Mouse (Mus musculus) neural tube, embryonic 12.5 days (tissue): ENCODE results near the gene Rala. TPM values are rescaled to one million over a fixed set of nuclear protein-coding genes. Genes with fewer than 3 reads are reported as not detected.
A peak's percentile ranks its signal among the peaks of the same experiment; 100 is the strongest.

ENCODE experiments used
- ATAC-seq: fragments of 200-750 bp; cut with Nextera tagmentation; 2 replicates; pipeline ENCODE4 v1.8.0; 2017; ENCODE audit warnings: low read depth, mild to moderate bottlenecking, moderate TSS enrichment, moderate library complexity; ENCODE audit not compliant: low FRiP score
- H3K27ac ChIP-seq: fragments of 300-500 bp; sonication (generic); 2 replicates; pipeline ENCODE4 v1.5.1; 2016
- H3K27me3 ChIP-seq: fragments of 300-500 bp; sonication (generic); replicated peaks from 2 replicates; pipeline ENCODE4 v1.6.1; 2016; ENCODE audit warnings: mild to moderate bottlenecking
- H3K36me3 ChIP-seq: fragments of 300-500 bp; sonication (generic); 2 replicates; pipeline ENCODE4 v1.6.1; 2016; ENCODE audit warnings: mild to moderate bottlenecking
- H3K4me1 ChIP-seq: fragments of 300-500 bp; sonication (generic); 2 replicates; pipeline ENCODE4 v1.6.1; 2016
- H3K4me2 ChIP-seq: fragments of 300-500 bp; sonication (generic); replicated peaks from 2 replicates; pipeline ENCODE4 v1.6.1; 2016; ENCODE audit warnings: mild to moderate bottlenecking
- H3K4me3 ChIP-seq: fragments of 300-500 bp; sonication (generic); 2 replicates; pipeline ENCODE4 v1.5.1; 2016
- H3K9ac ChIP-seq: fragments of 300-500 bp; sonication (generic); 2 replicates; pipeline ENCODE4 v1.6.1; 2016; ENCODE audit warnings: mild to moderate bottlenecking
- H3K9me3 ChIP-seq: fragments of 300-500 bp; sonication (generic); 2 replicates; pipeline ENCODE4 v1.6.1; 2016; ENCODE audit warnings: mild to moderate bottlenecking
- WGBS: fragments of 180-500 bp; shearing (Covaris S2); methylation state at CpG from one replicate; pipeline ENCODE4 v1.1.7; 2016; 5-methylcytosine and 5-hydroxymethylcytosine counted together
- polyA plus RNA-seq: library from polyadenylated mRNA; unstranded; fragments of >200 nt; fragmentation: Nextera tagmentation; extraction: Ambion mirVana; gene quantifications from 2 replicates; pipeline ENCODE4 v1.2.1, GENCODE M21; 2016

Rala gene
- polyA plus RNA-seq = 152 and 156 TPM in 2 replicates

- Histone ChIP-seq H3K9ac (peak within 1 kb of the TSS; percentile 96), H3K9me3 (no peaks in the 10 kb centered on the region), H3K27ac (peak within 1 kb of the TSS; percentile 94), H3K4me2 (peak within 1 kb of the TSS; percentile 78), H3K4me1 (peaks cover 15% of the 10 kb centered on the region), H3K4me3 (peak within 1 kb of the TSS; percentile 95), H3K36me3 (no peaks in the 10 kb centered on the region), H3K27me3 (no peaks in the 10 kb centered on the region)
- ATAC-seq = peak; percentile 100
- 9% methylated on average over 59 of the region's 69 CpGs for WGBS
These were observed at the start of gene Rala for GRCm38 (mm10) chr13:17944078-17944917. Rala (minus strand) TSS chr13:17944239.

- Histone ChIP-seq H3K4me2 (peak overlapping the region; percentile 78), H3K4me3 (peak overlapping the region; percentile 68), H3K27me3 (no peaks in the 10 kb centered on the region), H3K4me1 (0 out of 2 replicates have a peak, but pooled peaks cover 4% of the 10 kb centered on the region), H3K9ac (no peak overlapping the region), H3K9me3 (no peaks in the 10 kb centered on the region), H3K27ac (no peak overlapping the region), H3K36me3 (peaks cover 3% of the 10 kb centered on the region; the same call in 1 of the 2 replicates)
- WGBS = 44% methylated on average over 7 of the region's 7 CpGs
- ATAC-seq = no peak; the same call in 1 of the 2 replicates
These were observed 49.4 kb upstream of the Rala start for GRCm38 (mm10) chr13:17993515-17993847.

GRCm38 (mm10) chr13:17992697-17993514 lies 48.9 kb upstream of the Rala start, which contains the start of gene Yae1d1:
Yae1d1 (minus strand) TSS chr13:17993349.
- H3K27me3 ChIP-seq = no peaks in the 10 kb centered on the region
- H3K9me3 ChIP-seq = no peaks in the 10 kb centered on the region
- ATAC-seq = peak; percentile 99
- peak within 1 kb of the TSS; percentile 78 for H3K4me2 ChIP-seq
- H3K9ac ChIP-seq = peak within 1 kb of the TSS; percentile 77
- under 1% methylated on average over 54 of the region's 54 CpGs for WGBS
- peaks cover 3% of the 10 kb centered on the region; the same call in 1 of the 2 replicates for H3K36me3 ChIP-seq
- H3K4me1 ChIP-seq = 0 out of 2 replicates have a peak, but pooled peaks cover 4% of the 10 kb centered on the region
- peak within 1 kb of the TSS; percentile 68 for H3K4me3 ChIP-seq
- H3K27ac ChIP-seq = 0 out of 2 replicates have a peak within 1 kb of the TSS, but pooled peaks have one; percentile 9

GRCm38 (mm10) chr13:17992009-17992408 lies 48.0 kb upstream of the Rala start:
- Histone ChIP-seq H3K36me3 (peaks cover 10% of the 10 kb centered on the region), H3K27ac (no peak overlapping the region), H3K4me1 (0 out of 2 replicates have a peak, but pooled peaks cover 4% of the 10 kb centered on the region), H3K4me3 (no peak overlapping the region), H3K9me3 (no peaks in the 10 kb centered on the region), H3K9ac (no peak overlapping the region), H3K27me3 (no peaks in the 10 kb centered on the region), H3K4me2 (peak overlapping the region; percentile 78)
- ATAC-seq = no peak
- WGBS = 93% methylated on average over 4 of the region's 4 CpGs

GRCm38 (mm10) chr13:17983194-17983593 lies 39.2 kb upstream of the Rala start:
- peaks cover 34% of the 10 kb centered on the region for H3K36me3 ChIP-seq
- WGBS = 58% methylated on average over 4 of the region's 4 CpGs
- ATAC-seq = no peak

DNA sequence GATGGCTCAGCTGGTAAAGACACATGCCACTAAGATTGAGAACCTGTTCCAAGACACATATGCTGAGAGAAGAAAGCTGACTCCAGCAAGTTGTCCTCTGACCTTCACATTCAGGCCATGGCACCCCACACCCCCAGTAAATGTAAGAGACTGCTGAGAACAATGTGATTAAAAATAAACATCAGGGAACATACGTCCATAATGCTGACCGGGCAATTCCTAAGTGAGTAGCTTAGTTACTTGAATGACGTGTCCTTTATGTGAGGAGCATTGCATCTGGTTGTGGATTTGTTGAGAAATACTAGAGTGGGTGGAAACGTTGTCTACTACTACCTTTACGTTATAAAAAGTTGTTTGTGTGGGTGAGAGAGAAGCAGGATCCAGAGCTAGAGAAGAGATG lies 38.6 kb upstream of the Rala start:
- Histone ChIP-seq H3K4me1 (no peaks in the 10 kb centered on the region), H3K27ac (no peak overlapping the region), H3K4me3 (no peak overlapping the region), H3K4me2 (no peak overlapping the region), H3K9ac (no peak overlapping the region), H3K27me3 (no peaks in the 10 kb centered on the region), H3K9me3 (no peaks in the 10 kb centered on the region), H3K36me3 (peaks cover 32% of the 10 kb centered on the region)
- 88% methylated on average over 5 of the region's 5 CpGs for WGBS
- ATAC-seq = no peak

More at GRCm38 (mm10) chr13:17983194-17983593, 39.2 kb upstream of the Rala start:
- no peak overlapping the region for H3K4me2 ChIP-seq
- no peak overlapping the region for H3K4me3 ChIP-seq
- no peaks in the 10 kb centered on the region for H3K27me3 ChIP-seq
- H3K27ac ChIP-seq = no peak overlapping the region
- no peak overlapping the region for H3K9ac ChIP-seq
- no peaks in the 10 kb centered on the region for H3K9me3 ChIP-seq
- no peaks in the 10 kb centered on the region for H3K4me1 ChIP-seq

DNA sequence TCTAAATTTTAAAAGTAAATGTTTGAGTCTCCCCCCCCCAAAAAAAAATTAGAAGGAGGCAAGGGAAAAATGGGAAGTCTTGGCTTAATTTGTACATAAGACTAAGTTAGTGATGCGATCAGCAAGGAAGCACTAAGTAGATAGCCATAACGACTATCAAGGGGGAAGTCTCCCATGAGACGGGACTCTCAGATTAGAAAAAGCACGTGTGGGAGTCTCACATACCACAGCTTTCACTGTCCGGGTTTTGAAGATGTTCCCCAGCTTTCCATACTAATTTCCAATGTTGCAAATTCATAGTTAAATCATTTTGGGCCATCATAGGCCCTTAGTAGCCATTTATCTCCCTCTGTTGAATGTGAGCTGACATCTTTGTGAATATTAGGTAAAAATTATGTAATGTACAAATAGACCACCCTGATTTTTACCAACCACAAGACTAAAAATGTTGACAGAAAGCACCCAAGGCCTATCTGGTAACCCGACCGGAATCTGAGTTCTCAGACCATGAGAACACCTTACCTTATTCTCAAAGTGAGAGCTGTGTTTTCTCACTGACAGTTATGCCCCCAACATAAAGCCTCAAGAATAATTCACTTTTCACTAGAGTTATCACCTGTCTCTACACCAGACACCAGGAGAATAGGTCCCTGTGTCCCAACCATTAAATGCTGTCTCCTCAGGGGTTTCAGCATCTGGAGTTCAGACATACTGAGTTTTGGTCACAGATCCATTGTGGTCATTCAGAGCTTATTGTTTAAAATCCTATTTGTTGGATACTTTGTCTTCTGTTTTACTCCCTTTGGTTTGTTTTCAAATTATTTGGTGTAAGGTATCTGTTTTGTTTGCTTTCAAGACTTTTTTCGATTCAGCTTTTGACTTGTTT lies 33.1 kb upstream of the Rala start:
- H3K9ac ChIP-seq = no peak overlapping the region
- H3K9me3 ChIP-seq = no peaks in the 10 kb centered on the region
- H3K4me2 ChIP-seq = no peak overlapping the region
- no peak overlapping the region for H3K27ac ChIP-seq
- no peak overlapping the region for H3K4me3 ChIP-seq
- H3K36me3 ChIP-seq = no peaks in the 10 kb centered on the region
- 83% methylated on average over 8 of the region's 8 CpGs for WGBS
- ATAC-seq = no peak
- H3K4me1 ChIP-seq = no peaks in the 10 kb centered on the region
- H3K27me3 ChIP-seq = no peaks in the 10 kb centered on the region

- Histone ChIP-seq H3K27me3 (no peaks in the 10 kb centered on the region), H3K27ac (no peak overlapping the region), H3K4me1 (no peaks in the 10 kb centered on the region), H3K9me3 (no peaks in the 10 kb centered on the region), H3K4me2 (no peak overlapping the region), H3K36me3 (no peaks in the 10 kb centered on the region), H3K9ac (no peak overlapping the region), H3K4me3 (no peak overlapping the region)
- 58% methylated on average over 2 of the region's 2 CpGs for WGBS
- no peak for ATAC-seq
These were observed 31.9 kb upstream of the Rala start for GRCm38 (mm10) chr13:17975891-17976290.

DNA sequence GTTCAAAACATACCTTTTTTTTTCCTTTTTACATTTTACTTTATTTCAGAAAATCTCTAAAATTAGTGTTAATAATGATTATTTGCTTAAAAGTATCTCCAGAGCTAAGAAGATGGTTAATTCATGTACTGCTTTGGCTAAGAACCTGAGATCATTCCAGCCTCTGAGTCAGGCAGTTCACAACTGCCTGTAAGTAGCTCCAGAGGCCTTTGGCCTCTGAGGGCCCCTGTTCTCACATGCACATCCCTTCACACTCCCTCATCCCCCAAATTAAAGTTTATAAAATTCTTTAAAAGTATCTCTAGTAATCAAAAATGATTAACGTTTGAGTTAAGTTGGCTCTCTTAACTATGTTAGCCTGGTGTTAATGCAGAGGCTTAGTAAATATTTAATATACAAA lies 31.4 kb upstream of the Rala start:
- Histone ChIP-seq H3K4me2 (no peak overlapping the region), H3K9ac (no peak overlapping the region), H3K27ac (no peak overlapping the region), H3K9me3 (no peaks in the 10 kb centered on the region), H3K4me3 (no peak overlapping the region), H3K27me3 (no peaks in the 10 kb centered on the region), H3K4me1 (no peaks in the 10 kb centered on the region), H3K36me3 (no peaks in the 10 kb centered on the region)
- 76% methylated on average over 1 of the region's 1 CpGs for WGBS
- no peak for ATAC-seq

- 96% methylated on average over 9 of the region's 9 CpGs for WGBS
- Histone ChIP-seq H3K4me3 (no peak overlapping the region), H3K4me2 (no peak overlapping the region), H3K36me3 (no peaks in the 10 kb centered on the region), H3K4me1 (no peaks in the 10 kb centered on the region), H3K27ac (no peak overlapping the region), H3K9ac (no peak overlapping the region), H3K9me3 (no peaks in the 10 kb centered on the region), H3K27me3 (no peaks in the 10 kb centered on the region)
- ATAC-seq = no peak
These were observed 30.7 kb upstream of the Rala start for GRCm38 (mm10) chr13:17974734-17975133.

DNA sequence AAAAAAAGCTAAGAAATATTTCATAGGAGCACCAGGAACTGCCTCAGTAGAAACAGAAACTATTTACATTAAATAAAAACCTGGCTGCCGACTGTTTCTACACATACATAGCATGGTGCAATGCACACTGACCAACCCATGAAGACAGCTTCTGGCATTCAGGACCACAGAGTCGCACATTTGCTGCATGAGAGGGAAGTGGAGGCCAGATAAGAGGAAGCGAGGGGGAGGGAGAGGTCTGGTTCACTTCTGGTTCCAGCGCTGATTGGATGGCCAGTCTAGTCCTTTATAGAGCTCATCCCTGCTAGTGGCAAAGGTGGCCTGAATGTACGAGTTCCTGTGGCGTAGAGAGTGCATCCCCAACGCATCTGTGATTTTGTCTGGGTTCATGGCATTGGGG lies 16.6 kb upstream of the Rala start:
- no peak overlapping the region for H3K4me3 ChIP-seq
- no peaks in the 10 kb centered on the region for H3K9me3 ChIP-seq
- no peaks in the 10 kb centered on the region for H3K27me3 ChIP-seq
- 89% methylated on average over 7 of the region's 7 CpGs for WGBS
- H3K27ac ChIP-seq = no peak overlapping the region
- H3K36me3 ChIP-seq = no peaks in the 10 kb centered on the region
- no peaks in the 10 kb centered on the region for H3K4me1 ChIP-seq
- H3K4me2 ChIP-seq = no peak overlapping the region
- no peak for ATAC-seq
- H3K9ac ChIP-seq = no peak overlapping the region
